Mouse (Mus musculus): ENCODE results near the gene Olfr1104.

DNA sequence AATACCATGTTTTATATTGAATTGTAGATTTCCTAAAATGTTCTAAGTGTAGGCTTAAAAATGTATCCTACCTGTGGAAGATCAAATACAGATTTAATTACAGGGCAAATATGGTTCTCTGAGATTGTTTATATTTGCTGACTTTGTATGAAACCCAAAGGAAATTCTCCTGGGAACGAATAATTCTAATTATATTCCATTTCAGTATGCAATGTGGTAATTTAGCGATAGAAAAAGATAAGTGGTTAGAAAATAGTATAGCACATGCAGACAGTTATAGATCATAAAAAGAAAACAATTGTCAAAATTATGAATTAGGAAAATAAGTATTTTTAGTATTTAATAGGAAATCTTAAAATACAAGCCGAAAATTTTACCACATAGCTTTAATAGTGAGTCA is 35.8 kb downstream of the Olfr1104 start, which contains the start of gene Olfr1101:
- TF ChIP-seq CTCF (IDR thresholded peaks at IDR 0.05; ENCODE audit: borderline replicate concordance, control insufficient read depth, extremely low read depth, insufficient read depth, low read length, poor library complexity) (no peak), POLR2A (IDR thresholded peaks at IDR 0.05; ENCODE audit: control insufficient read depth, extremely low read depth, insufficient read depth, low read length, poor library complexity) (no peak)

Measured in thymus, adult 2 months (tissue).